Mouse (Mus musculus) ES-E14 (cell line): Measurements from ENCODE around the gene Pygl. TPM values are rescaled to one million over a fixed set of nuclear protein-coding genes. Genes with fewer than 3 reads are reported as not detected.

Experiments
- DNase-seq: peaks from one replicate; pipeline ENCODE4 v3.0.0-alpha.2; 2013; ENCODE audit warnings: low read depth, low spot score
- H3K27ac ChIP-seq: 2 replicates; pipeline ENCODE4 v1.5.1; 2012; ENCODE audit warnings: low read depth, mild to moderate bottlenecking, low read length, moderate library complexity, mixed read lengths; ENCODE audit not compliant: poor library complexity, insufficient read depth, severe bottlenecking
- H3K36me3 ChIP-seq: 2 replicates; pipeline ENCODE4 v1.6.1; 2012; ENCODE audit warnings: mild to moderate bottlenecking, low read length, moderate library complexity, mixed read lengths; ENCODE audit not compliant: control insufficient read depth, poor library complexity, insufficient read depth, severe bottlenecking
- H3K4me1 ChIP-seq, 2 experiments: fragments of 150-350 bp in 1 of 2; sonication (generic) in 1 of 2; 2 replicates each; pipeline ENCODE4 v1.6.1; 2012; ENCODE audit warnings: low read length in 2 of 2, mild to moderate bottlenecking in 1 of 2, mixed read lengths in 1 of 2; ENCODE audit not compliant: control insufficient read depth in 2 of 2, insufficient read depth in 2 of 2, poor library complexity in 1 of 2
- H3K4me3 ChIP-seq, 2 experiments: fragments of 150-350 bp in 1 of 2; sonication (generic) in 1 of 2; 2 replicates each; pipeline ENCODE4 v1.5.1; 2012; ENCODE audit warnings: low read length in 2 of 2, low read depth in 1 of 2, mild to moderate bottlenecking in 1 of 2, mixed read lengths in 1 of 2; ENCODE audit not compliant: insufficient read depth in 1 of 2, poor library complexity in 1 of 2, severe bottlenecking in 1 of 2
- H3K9ac ChIP-seq: 2 replicates; pipeline ENCODE4 v1.6.1; 2012; ENCODE audit warnings: low read depth, mild to moderate bottlenecking, low read length, mixed read lengths; ENCODE audit not compliant: poor library complexity, insufficient read depth, severe bottlenecking
- H3K9me3 ChIP-seq: fragments of 150-350 bp; sonication (generic); 2 replicates; pipeline ENCODE4 v1.6.1; 2012; ENCODE audit warnings: low read depth, mild to moderate bottlenecking, low read length; ENCODE audit not compliant: control insufficient read depth, insufficient read depth
- CHD2 ChIP-seq: IDR thresholded peaks from 2 replicates; pipeline ENCODE4 v1.6.1; 2014; ENCODE audit warnings: mild to moderate bottlenecking, low read depth, low read length, inconsistent platforms
- HCFC1 ChIP-seq: IDR thresholded peaks from 2 replicates; pipeline ENCODE4 v1.6.1; 2012; ENCODE audit warnings: low read length, inconsistent platforms, borderline replicate concordance; ENCODE audit not compliant: insufficient read depth
- MAFK ChIP-seq: IDR thresholded peaks from 2 replicates; pipeline ENCODE4 v1.6.1; 2014; ENCODE audit warnings: mild to moderate bottlenecking, low read depth, low read length, inconsistent platforms; ENCODE audit not compliant: insufficient read depth
- ZC3H11A ChIP-seq: IDR thresholded peaks from 2 replicates; pipeline ENCODE4 v1.6.1; 2012; ENCODE audit warnings: low read depth, mild to moderate bottlenecking, inconsistent platforms, low read length, borderline replicate concordance
- ZNF384 ChIP-seq: IDR thresholded peaks from 2 replicates; pipeline ENCODE4 v1.6.1; 2012; ENCODE audit warnings: low read depth, low read length, inconsistent platforms
- in situ Hi-C, 2 experiments: fragments of 600-800 bp; cut with MboI; formaldehyde crosslinking; loops; one replicate each; pipeline ENCODE4 v1.15.1; 2025; ENCODE audit warnings: low sequenced_read_pairs in 2 of 2, inconsistent platforms in 1 of 2; ENCODE audit not compliant: unreplicated experiment in 2 of 2
- total RNA-seq: library from RNA; depleted of rRNA; stranded (reverse); fragments of 300-350 nt; gene quantifications from 2 replicates; pipeline ENCODE4 v1.2.3, GENCODE M21; 2012

Pygl gene
- total RNA-seq, 1 experiment: 1.4 TPM

DNA sequence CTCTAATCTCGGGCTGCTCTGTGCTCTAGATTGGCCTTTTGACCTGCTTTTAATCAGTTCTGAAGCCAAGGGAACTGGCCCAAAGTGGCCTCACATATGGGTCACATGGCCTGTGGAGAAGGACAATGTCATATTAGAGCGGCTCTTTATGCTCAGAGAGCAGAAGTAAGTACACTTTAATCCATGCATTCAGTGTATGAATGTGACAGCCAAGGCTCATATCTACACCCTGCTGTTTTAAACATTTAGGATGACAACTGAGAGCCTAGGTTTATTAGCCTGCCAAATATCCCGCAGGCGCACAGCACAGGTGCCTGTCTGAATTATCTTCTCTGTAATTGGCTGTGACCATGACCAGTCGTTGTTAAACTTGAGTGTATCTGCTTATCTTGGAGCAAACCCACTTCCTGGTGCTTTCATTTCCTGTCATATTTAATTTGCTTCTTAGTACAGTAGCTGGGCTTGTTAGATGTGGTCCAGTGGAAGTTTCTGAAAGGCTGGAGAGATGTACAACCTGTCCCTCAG lies 794 bp upstream of the Pygl start:
- Histone ChIP-seq H3K4me3 (no peak overlapping the region), H3K9ac (no peak overlapping the region), H3K4me1 (peaks cover 0 to 7% of the 10 kb centered on the region in 2 experiments; a peak in 1 of 4 replicates), H3K36me3 (no peaks in the 10 kb centered on the region), H3K9me3 (no peaks in the 10 kb centered on the region), H3K27ac (no peak overlapping the region)
- TF ChIP-seq ZNF384 (no peak), MAFK (no peak), CHD2 (no peak), HCFC1 (no peak), ZC3H11A (no peak)
- in situ Hi-C loops: no loop called here
- DNase-seq: no peak

DNA sequence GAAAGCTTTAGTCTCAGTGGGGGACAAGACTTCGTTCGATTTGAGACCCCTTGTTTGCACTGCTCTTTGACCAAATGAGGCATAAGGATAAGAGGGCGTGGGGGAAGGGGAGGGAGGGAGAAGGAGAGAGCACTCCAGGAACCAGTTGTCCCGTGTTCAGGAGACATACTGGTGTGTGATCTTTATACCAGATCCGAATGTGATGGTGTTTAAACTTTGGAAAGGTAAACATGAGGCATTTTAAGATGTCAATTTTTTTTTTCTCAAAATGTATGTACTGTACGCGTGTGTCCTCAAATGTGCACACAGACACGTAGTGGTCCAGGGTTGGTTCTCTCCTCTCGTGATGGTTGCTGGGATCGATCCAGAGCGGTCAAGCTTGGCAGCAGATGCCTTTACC lies 3.1 kb downstream of the Pygl start:
- in situ Hi-C loops: no loop called here
- H3K4me1 ChIP-seq: peaks cover 0 to 8% of the 10 kb centered on the region in 2 experiments; a peak in 1 of 4 replicates
- no peaks in the 10 kb centered on the region for H3K9me3 ChIP-seq
- H3K36me3 ChIP-seq: no peaks in the 10 kb centered on the region
- no peak overlapping the region for H3K27ac ChIP-seq
- H3K4me3 ChIP-seq: no peak overlapping the region
- TF ChIP-seq HCFC1 (no peak), ZNF384 (no peak), CHD2 (no peak), MAFK (no peak), ZC3H11A (no peak)
- no peak for DNase-seq
- no peak overlapping the region for H3K9ac ChIP-seq

DNA sequence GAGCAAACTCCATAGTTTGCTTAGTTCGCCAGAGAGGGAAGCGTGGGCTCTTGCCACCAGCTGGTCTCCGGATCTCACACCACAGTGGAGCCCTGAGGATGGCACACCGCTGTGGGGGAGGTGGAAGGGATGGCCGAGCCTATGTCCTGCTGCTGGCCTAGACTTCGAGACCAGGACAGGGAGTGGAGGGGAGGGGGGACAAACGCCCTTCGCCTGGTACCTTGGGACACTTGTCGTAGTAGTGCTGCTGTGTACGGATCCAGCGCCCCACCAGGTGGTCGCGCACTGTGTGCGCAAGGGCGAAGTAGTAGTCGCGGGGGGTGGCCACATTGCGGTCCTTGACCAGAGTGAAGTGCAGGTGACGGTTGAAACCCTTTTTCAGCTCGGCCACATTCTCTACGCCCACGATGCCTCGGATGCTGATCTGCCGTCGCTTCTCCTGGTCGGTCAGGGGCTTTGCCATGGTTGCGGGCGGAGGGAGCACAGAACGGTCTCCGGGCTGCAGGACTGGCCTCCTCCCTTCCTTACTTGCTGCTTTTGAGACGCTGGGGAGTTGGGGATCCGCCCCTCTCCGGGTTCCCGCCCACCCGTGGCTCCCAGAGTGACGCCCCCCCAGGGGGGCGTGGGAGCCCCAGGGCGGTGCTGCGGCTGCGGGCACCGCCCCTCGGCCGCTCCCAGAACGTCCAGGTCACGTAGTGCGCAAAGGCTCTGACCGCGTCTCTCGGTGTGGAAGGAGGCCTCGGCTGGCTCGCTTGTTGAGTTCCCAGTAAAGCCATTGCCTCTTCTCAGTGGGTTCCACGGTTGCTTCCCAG lies 4.0 kb downstream of the Pygl start:
- H3K36me3 ChIP-seq: no peaks in the 10 kb centered on the region
- H3K4me1 ChIP-seq: peaks cover 0 to 8% of the 10 kb centered on the region in 2 experiments; a peak in 1 of 4 replicates
- H3K4me3 ChIP-seq: peak overlapping the region; percentile 52 to 70
- H3K9me3 ChIP-seq: no peaks in the 10 kb centered on the region
- TF ChIP-seq ZNF384 (no peak), MAFK (no peak), CHD2 (no peak), ZC3H11A (no peak), HCFC1 (no peak)
- peak; percentile 68 for DNase-seq
- H3K27ac ChIP-seq: no peak overlapping the region
- 0 out of 2 replicates have a peak overlapping the region, but pooled peaks have one; percentile 1 for H3K9ac ChIP-seq
- in situ Hi-C loops: no loop called here

DNA sequence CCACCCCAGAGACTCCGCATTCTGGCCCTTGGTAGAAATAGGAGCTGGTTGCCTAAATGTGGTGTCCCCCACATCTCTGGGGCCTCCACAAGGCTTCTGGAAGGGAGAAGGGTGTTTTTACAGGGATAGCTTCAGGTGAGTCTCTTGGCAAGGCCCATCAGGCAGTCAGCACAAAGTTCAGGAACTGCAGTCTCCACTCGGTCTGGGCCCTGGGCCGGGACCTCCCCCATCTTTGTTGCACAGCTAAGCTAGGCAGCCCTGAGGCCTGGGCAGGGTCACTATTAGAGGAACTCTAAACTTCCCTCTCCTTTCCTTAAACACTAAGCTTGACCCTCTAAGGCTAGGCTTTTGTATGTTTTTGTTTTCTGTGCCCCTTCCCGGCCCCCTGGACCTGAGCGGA lies 4.6 kb downstream of the Pygl start:
- no peak for TF ChIP-seq HCFC1
- no peak for TF ChIP-seq ZC3H11A
- no peak for TF ChIP-seq CHD2
- no peak for TF ChIP-seq MAFK
- TF ChIP-seq ZNF384: no peak
- in situ Hi-C loops: no loop called here
- DNase-seq: no peak
- Histone ChIP-seq H3K27ac (no peak overlapping the region), H3K36me3 (no peaks in the 10 kb centered on the region), H3K4me1 (peaks cover 0 to 8% of the 10 kb centered on the region in 2 experiments; a peak in 1 of 4 replicates), H3K4me3 (peak overlapping the region; percentile 52 to 70; a peak in 3 of 4 replicates), H3K9ac (no peak overlapping the region), H3K9me3 (no peaks in the 10 kb centered on the region)
